Mouse (Mus musculus): Measurements from ENCODE around the gene Lrwd1. TPM values are rescaled to one million over a fixed set of nuclear protein-coding genes. Genes with fewer than 3 reads are reported as not detected.

Lrwd1 gene
- total and polyA plus RNA-seq, 2 experiments from 2014 or later = 18.9 to 30.0 TPM

DNA sequence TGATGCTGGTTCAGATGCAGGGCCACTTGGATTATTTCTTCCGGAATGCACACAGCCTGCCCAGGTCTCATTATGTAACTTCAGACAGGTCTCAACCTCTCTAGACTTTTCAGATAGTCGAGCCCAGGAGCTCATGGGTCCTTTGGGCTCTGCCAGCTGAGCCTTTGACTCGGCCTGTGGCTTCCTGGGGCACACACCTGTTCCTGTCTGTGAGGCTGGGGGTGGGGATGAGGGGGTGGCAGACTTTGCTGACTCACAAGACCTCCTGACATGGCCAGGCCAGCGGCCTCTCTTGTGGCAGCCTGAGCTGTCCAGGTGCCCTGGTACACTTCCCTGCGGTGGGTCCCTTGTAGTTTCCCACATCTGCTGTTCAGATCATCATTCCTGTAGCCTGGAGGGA lies 43.9 kb downstream of the Lrwd1 start:
- DNase-seq (no peak), ATAC-seq (no peak)
- H3K27me3 ChIP-seq (ENCODE audit: insufficient read depth, low read length) = no peaks in the 10 kb centered on the region
- no peak overlapping the region for H3K4me3 ChIP-seq (ENCODE audit: low read depth, low read length)
- H3K4me1 ChIP-seq (ENCODE audit: insufficient read depth) = no peaks in the 10 kb centered on the region
- no peaks in the 10 kb centered on the region for H3K9me3 ChIP-seq (ENCODE audit: low read length)
- no peaks in the 10 kb centered on the region for H3K36me3 ChIP-seq (ENCODE audit: insufficient read depth)
- H3K9ac ChIP-seq = no peak overlapping the region
- 69% methylated on average over 5 of the region's 5 CpGs for WGBS
- no peak overlapping the region for H3K27ac ChIP-seq (ENCODE audit: low read depth, low read length)
- no peak for TF ChIP-seq CTCF (IDR thresholded peaks at IDR 0.05; ENCODE audit: low read depth)
- no peak overlapping the region for H3K4me2 ChIP-seq (ENCODE audit: low read depth)

GRCm38 (mm10) chr5:136088821-136089575 lies 46.9 kb downstream of the Lrwd1 start:
- H3K4me2 ChIP-seq (ENCODE audit: low read depth) = no peak overlapping the region
- H3K27me3 ChIP-seq (ENCODE audit: insufficient read depth, low read length) = 0 out of 2 replicates have a peak, but pooled peaks cover 9% of the 10 kb centered on the region
- no peaks in the 10 kb centered on the region for H3K36me3 ChIP-seq (ENCODE audit: insufficient read depth)
- peak; percentile 38; the same call in 1 of the 2 replicates for TF ChIP-seq CTCF (IDR thresholded peaks at IDR 0.05; ENCODE audit: low read depth)
- no peak overlapping the region for H3K9ac ChIP-seq
- ATAC-seq (no peak), DNase-seq (no peak)
- no peak overlapping the region for H3K27ac ChIP-seq (ENCODE audit: low read depth, low read length)
- WGBS = 16% methylated on average over 14 of the region's 14 CpGs
- no peaks in the 10 kb centered on the region for H3K4me1 ChIP-seq (ENCODE audit: insufficient read depth)
- H3K4me3 ChIP-seq (ENCODE audit: low read depth, low read length) = no peak overlapping the region
- no peaks in the 10 kb centered on the region for H3K9me3 ChIP-seq (ENCODE audit: low read length)

DNA sequence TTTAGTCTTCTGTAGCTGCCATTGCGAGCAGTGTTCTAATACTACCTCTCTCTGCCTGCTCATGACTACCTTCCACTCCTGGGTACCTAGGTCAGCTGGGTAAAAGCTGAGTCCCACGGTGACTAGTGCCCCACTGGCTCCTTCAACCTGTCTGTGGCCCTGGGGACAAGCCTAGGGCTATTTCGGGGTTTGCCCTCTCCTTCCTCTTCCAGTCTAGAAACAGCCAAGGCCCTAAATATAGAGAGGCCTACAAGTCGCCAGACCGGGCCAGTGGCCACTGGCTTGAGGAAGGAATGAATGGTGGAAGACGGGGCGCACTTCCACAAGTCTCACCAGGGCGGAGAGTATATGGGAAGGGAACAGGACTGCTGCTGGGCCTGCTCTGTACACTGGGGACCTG lies 49.6 kb downstream of the Lrwd1 start:
- Histone ChIP-seq H3K27ac (ENCODE audit: low read depth, low read length) (no peak overlapping the region), H3K9me3 (ENCODE audit: low read length) (no peaks in the 10 kb centered on the region), H3K9ac (no peak overlapping the region), H3K4me3 (ENCODE audit: low read depth, low read length) (no peak overlapping the region), H3K4me1 (ENCODE audit: insufficient read depth) (peaks cover 3% of the 10 kb centered on the region; the same call in 1 of the 2 replicates), H3K36me3 (ENCODE audit: insufficient read depth) (no peaks in the 10 kb centered on the region), H3K4me2 (ENCODE audit: low read depth) (no peak overlapping the region), H3K27me3 (ENCODE audit: insufficient read depth, low read length) (0 out of 2 replicates have a peak, but pooled peaks cover 11% of the 10 kb centered on the region)
- ATAC-seq = no peak
- TF ChIP-seq CTCF (IDR thresholded peaks at IDR 0.05; ENCODE audit: low read depth) = no peak
- WGBS = 94% methylated on average over 8 of the region's 8 CpGs
- DNase-seq = no peak

- Histone ChIP-seq H3K4me2 (ENCODE audit: low read depth) (peak overlapping the region; percentile 98), H3K9ac (no peak overlapping the region; the same call in 1 of the 2 replicates), H3K36me3 (ENCODE audit: insufficient read depth) (no peaks in the 10 kb centered on the region), H3K27me3 (ENCODE audit: insufficient read depth, low read length) (0 out of 2 replicates have a peak, but pooled peaks cover 11% of the 10 kb centered on the region), H3K9me3 (ENCODE audit: low read length) (no peaks in the 10 kb centered on the region), H3K27ac (ENCODE audit: low read depth, low read length) (no peak overlapping the region), H3K4me3 (ENCODE audit: low read depth, low read length) (peak overlapping the region; percentile 58), H3K4me1 (ENCODE audit: insufficient read depth) (peaks cover 3% of the 10 kb centered on the region; the same call in 1 of the 2 replicates)
- peak; percentile 39 for DNase-seq
- no peak for ATAC-seq
- WGBS = 11% methylated on average over 21 of the region's 21 CpGs
- no peak for TF ChIP-seq CTCF (IDR thresholded peaks at IDR 0.05; ENCODE audit: low read depth)
Observed at GRCm38 (mm10) chr5:136084891-136085651, 50.8 kb downstream of the Lrwd1 start.

GRCm38 (mm10) chr5:136084144-136084881 lies 51.6 kb downstream of the Lrwd1 start:
- Histone ChIP-seq H3K9me3 (ENCODE audit: low read length) (no peaks in the 10 kb centered on the region), H3K36me3 (ENCODE audit: insufficient read depth) (no peaks in the 10 kb centered on the region), H3K4me2 (ENCODE audit: low read depth) (peak overlapping the region; percentile 98), H3K4me1 (ENCODE audit: insufficient read depth) (peaks cover 3% of the 10 kb centered on the region; the same call in 1 of the 2 replicates), H3K27me3 (ENCODE audit: insufficient read depth, low read length) (0 out of 2 replicates have a peak, but pooled peaks cover 11% of the 10 kb centered on the region), H3K27ac (ENCODE audit: low read depth, low read length) (no peak overlapping the region), H3K9ac (peak overlapping the region; percentile 57), H3K4me3 (ENCODE audit: low read depth, low read length) (peak overlapping the region; percentile 58)
- ATAC-seq (no peak; the same call in 1 of the 2 replicates), DNase-seq (no peak)
- WGBS = 6% methylated on average over 23 of the region's 23 CpGs
- TF ChIP-seq CTCF (IDR thresholded peaks at IDR 0.05; ENCODE audit: low read depth) = no peak

GRCm38 (mm10) chr5:136083669-136084107 lies 52.2 kb downstream of the Lrwd1 start, which contains the start of gene Rasa4:
Rasa4 (plus strand) TSS chr5:136083916.
- H3K27me3 ChIP-seq (ENCODE audit: insufficient read depth, low read length) = 0 out of 2 replicates have a peak, but pooled peaks cover 11% of the 10 kb centered on the region
- H3K9ac ChIP-seq = peak within 1 kb of the TSS; percentile 57
- peaks cover 3% of the 10 kb centered on the region; the same call in 1 of the 2 replicates for H3K4me1 ChIP-seq (ENCODE audit: insufficient read depth)
- H3K4me3 ChIP-seq (ENCODE audit: low read depth, low read length) = peak within 1 kb of the TSS; percentile 58
- peak within 1 kb of the TSS; percentile 98 for H3K4me2 ChIP-seq (ENCODE audit: low read depth)
- TF ChIP-seq CTCF (IDR thresholded peaks at IDR 0.05; ENCODE audit: low read depth) = no peak
- DNase-seq = peak; percentile 96
- H3K36me3 ChIP-seq (ENCODE audit: insufficient read depth) = no peaks in the 10 kb centered on the region
- no peak within 1 kb of the TSS for H3K27ac ChIP-seq (ENCODE audit: low read depth, low read length)
- H3K9me3 ChIP-seq (ENCODE audit: low read length) = no peaks in the 10 kb centered on the region
- WGBS = under 1% methylated on average over 21 of the region's 28 CpGs
- peak; percentile 99 for ATAC-seq
